Mouse (Mus musculus): Measurements from ENCODE around the gene Olfr1410. TPM values are rescaled to one million over a fixed set of nuclear protein-coding genes. Genes with fewer than 3 reads are reported as not detected.
A peak's percentile ranks its signal among the peaks of the same experiment; 100 is the strongest.

The Olfr1410 gene
- polyA plus RNA-seq, 1 experiment from 2014 or later = not detected

- Histone ChIP-seq H3K4me2 (no peak overlapping the region), H3K36me3 (no peaks in the 10 kb centered on the region), H3K9ac (replicated peaks) (no peak overlapping the region), H3K27me3 (no peaks in the 10 kb centered on the region), H3K9me3 (no peaks in the 10 kb centered on the region), H3K27ac (no peak overlapping the region), H3K4me1 (replicated peaks) (no peaks in the 10 kb centered on the region), H3K4me3 (replicated peaks) (no peak overlapping the region)
- 73% methylated on average over 4 of the region's 4 CpGs for WGBS
- ATAC-seq (ENCODE audit: insufficient number of reproducible peaks, insufficient read depth, low FRiP score, low TSS enrichment, low read depth) = no peak
Observed at GRCm38 (mm10) chr1:92628227-92628626, 22.6 kb downstream of the Olfr1410 start.

GRCm38 (mm10) chr1:92632196-92632595 is 26.6 kb downstream of the Olfr1410 start:
- WGBS = 68% methylated on average over 5 of the region's 5 CpGs
- ATAC-seq (ENCODE audit: insufficient number of reproducible peaks, insufficient read depth, low FRiP score, low TSS enrichment, low read depth) = no peak
- Histone ChIP-seq H3K36me3 (peaks cover 22% of the 10 kb centered on the region), H3K27me3 (no peaks in the 10 kb centered on the region), H3K4me3 (replicated peaks) (no peak overlapping the region), H3K4me2 (no peak overlapping the region), H3K27ac (no peak overlapping the region), H3K9ac (replicated peaks) (no peak overlapping the region), H3K4me1 (replicated peaks) (no peaks in the 10 kb centered on the region), H3K9me3 (no peaks in the 10 kb centered on the region)

GRCm38 (mm10) chr1:92632948-92633347 is 27.4 kb downstream of the Olfr1410 start:
- Histone ChIP-seq H3K9me3 (no peaks in the 10 kb centered on the region), H3K36me3 (peaks cover 30% of the 10 kb centered on the region), H3K27ac (no peak overlapping the region), H3K4me1 (replicated peaks) (no peaks in the 10 kb centered on the region), H3K4me2 (no peak overlapping the region), H3K9ac (replicated peaks) (no peak overlapping the region), H3K27me3 (no peaks in the 10 kb centered on the region), H3K4me3 (replicated peaks) (no peak overlapping the region)
- ATAC-seq (ENCODE audit: insufficient number of reproducible peaks, insufficient read depth, low FRiP score, low TSS enrichment, low read depth) = no peak
- 68% methylated on average over 6 of the region's 6 CpGs for WGBS

- Histone ChIP-seq H3K9ac (replicated peaks) (no peak overlapping the region; the same call in 1 of the 2 replicates), H3K36me3 (peaks cover 37% of the 10 kb centered on the region), H3K9me3 (no peaks in the 10 kb centered on the region), H3K4me3 (replicated peaks) (no peak overlapping the region), H3K4me2 (no peak overlapping the region), H3K27me3 (no peaks in the 10 kb centered on the region), H3K27ac (peak overlapping the region; percentile 41; the same call in 1 of the 2 replicates), H3K4me1 (replicated peaks) (no peaks in the 10 kb centered on the region)
- 81% methylated on average over 8 of the region's 8 CpGs for whole genome bisulfite sequencing
- no peak for ATAC-seq (ENCODE audit: insufficient number of reproducible peaks, insufficient read depth, low FRiP score, low TSS enrichment, low read depth)
Observed at GRCm38 (mm10) chr1:92633726-92634125, 28.1 kb downstream of the Olfr1410 start.

- Histone ChIP-seq H3K27ac (peak overlapping the region; percentile 66; the same call in 1 of the 2 replicates), H3K4me1 (replicated peaks) (no peaks in the 10 kb centered on the region), H3K9me3 (no peaks in the 10 kb centered on the region), H3K4me3 (replicated peaks) (no peak overlapping the region), H3K4me2 (no peak overlapping the region), H3K36me3 (peaks cover 46% of the 10 kb centered on the region), H3K27me3 (no peaks in the 10 kb centered on the region), H3K9ac (replicated peaks) (no peak overlapping the region)
- WGBS = 67% methylated on average over 1 of the region's 1 CpGs
- no peak for ATAC-seq (ENCODE audit: insufficient number of reproducible peaks, insufficient read depth, low FRiP score, low TSS enrichment, low read depth)
Observed at GRCm38 (mm10) chr1:92634569-92634968, 29.0 kb downstream of the Olfr1410 start.

GRCm38 (mm10) chr1:92634976-92635599 is 29.5 kb downstream of the Olfr1410 start:
- Histone ChIP-seq H3K9me3 (no peaks in the 10 kb centered on the region), H3K4me1 (replicated peaks) (peaks cover 2% of the 10 kb centered on the region), H3K27me3 (no peaks in the 10 kb centered on the region), H3K4me3 (replicated peaks) (no peak overlapping the region), H3K4me2 (no peak overlapping the region), H3K36me3 (peaks cover 47% of the 10 kb centered on the region), H3K9ac (replicated peaks) (no peak overlapping the region), H3K27ac (peak overlapping the region; percentile 66; the same call in 1 of the 2 replicates)
- 88% methylated on average over 4 of the region's 4 CpGs for WGBS
- ATAC-seq (ENCODE audit: insufficient number of reproducible peaks, insufficient read depth, low FRiP score, low TSS enrichment, low read depth) = no peak

GRCm38 (mm10) chr1:92636015-92636414 is 30.4 kb downstream of the Olfr1410 start:
- no peaks in the 10 kb centered on the region for H3K27me3 ChIP-seq
- H3K4me1 ChIP-seq (replicated peaks) = peaks cover 11% of the 10 kb centered on the region
- no peak overlapping the region for H3K9ac ChIP-seq (replicated peaks)
- ATAC-seq (ENCODE audit: insufficient number of reproducible peaks, insufficient read depth, low FRiP score, low TSS enrichment, low read depth) = no peak
- WGBS = 88% methylated on average over 8 of the region's 8 CpGs
- no peak overlapping the region for H3K4me2 ChIP-seq
- H3K4me3 ChIP-seq (replicated peaks) = no peak overlapping the region
- H3K27ac ChIP-seq = no peak overlapping the region
- no peaks in the 10 kb centered on the region for H3K9me3 ChIP-seq
- H3K36me3 ChIP-seq = peaks cover 47% of the 10 kb centered on the region

- H3K27ac ChIP-seq = no peak overlapping the region
- no peaks in the 10 kb centered on the region for H3K27me3 ChIP-seq
- no peak overlapping the region for H3K4me2 ChIP-seq
- H3K9me3 ChIP-seq = no peaks in the 10 kb centered on the region
- ATAC-seq (ENCODE audit: insufficient number of reproducible peaks, insufficient read depth, low FRiP score, low TSS enrichment, low read depth) = no peak
- H3K9ac ChIP-seq (replicated peaks) = no peak overlapping the region
- H3K36me3 ChIP-seq = peaks cover 47% of the 10 kb centered on the region
- peaks cover 14% of the 10 kb centered on the region for H3K4me1 ChIP-seq (replicated peaks)
- H3K4me3 ChIP-seq (replicated peaks) = no peak overlapping the region
- WGBS = 93% methylated on average over 11 of the region's 11 CpGs
Observed at GRCm38 (mm10) chr1:92636676-92637075, 31.1 kb downstream of the Olfr1410 start.

GRCm38 (mm10) chr1:92637501-92638172 is 32.1 kb downstream of the Olfr1410 start:
- H3K9me3 ChIP-seq = no peaks in the 10 kb centered on the region
- H3K9ac ChIP-seq (replicated peaks) = no peak overlapping the region
- peaks cover 18% of the 10 kb centered on the region for H3K4me1 ChIP-seq (replicated peaks)
- H3K36me3 ChIP-seq = peaks cover 47% of the 10 kb centered on the region
- ATAC-seq (ENCODE audit: insufficient number of reproducible peaks, insufficient read depth, low FRiP score, low TSS enrichment, low read depth) = no peak
- H3K4me2 ChIP-seq = no peak overlapping the region
- H3K27me3 ChIP-seq = no peaks in the 10 kb centered on the region
- no peak overlapping the region for H3K4me3 ChIP-seq (replicated peaks)
- H3K27ac ChIP-seq = no peak overlapping the region
- WGBS = 93% methylated on average over 15 of the region's 15 CpGs

GRCm38 (mm10) chr1:92638181-92638580 is 32.6 kb downstream of the Olfr1410 start:
- H3K4me3 ChIP-seq (replicated peaks) = no peak overlapping the region
- H3K4me1 ChIP-seq (replicated peaks) = peaks cover 18% of the 10 kb centered on the region
- WGBS = 94% methylated on average over 3 of the region's 3 CpGs
- no peak overlapping the region for H3K4me2 ChIP-seq
- no peak overlapping the region for H3K27ac ChIP-seq
- H3K27me3 ChIP-seq = no peaks in the 10 kb centered on the region
- H3K36me3 ChIP-seq = peaks cover 47% of the 10 kb centered on the region
- H3K9ac ChIP-seq (replicated peaks) = no peak overlapping the region
- no peaks in the 10 kb centered on the region for H3K9me3 ChIP-seq
- no peak for ATAC-seq (ENCODE audit: insufficient number of reproducible peaks, insufficient read depth, low FRiP score, low TSS enrichment, low read depth)

- 96% methylated on average over 4 of the region's 4 CpGs for WGBS
- peaks cover 18% of the 10 kb centered on the region for H3K4me1 ChIP-seq (replicated peaks)
- no peak overlapping the region for H3K27ac ChIP-seq
- H3K4me3 ChIP-seq (replicated peaks) = no peak overlapping the region
- peaks cover 47% of the 10 kb centered on the region for H3K36me3 ChIP-seq
- no peaks in the 10 kb centered on the region for H3K9me3 ChIP-seq
- H3K27me3 ChIP-seq = no peaks in the 10 kb centered on the region
- ATAC-seq (ENCODE audit: insufficient number of reproducible peaks, insufficient read depth, low FRiP score, low TSS enrichment, low read depth) = no peak
- H3K9ac ChIP-seq (replicated peaks) = no peak overlapping the region
- H3K4me2 ChIP-seq = no peak overlapping the region
Observed at GRCm38 (mm10) chr1:92638736-92639135, 33.2 kb downstream of the Olfr1410 start.
